Mouse (Mus musculus) megakaryocyte progenitor cell, adult 5-6 weeks (primary cell): ENCODE measurements at regions not wholly inside any gene's neighbourhood (a gene's known extent, or its start where the extent isn't known, plus 50 kb on each side); places are given as distances from the start of the nearest gene placed in this dataset.

ENCODE experiments used
- ATAC-seq: replicated peaks from 2 replicates; pipeline ENCODE4 v1.8.0; 2016; ENCODE audit warnings: mild to moderate bottlenecking, moderate TSS enrichment, inconsistent platforms; ENCODE audit not compliant: poor library complexity

DNA sequence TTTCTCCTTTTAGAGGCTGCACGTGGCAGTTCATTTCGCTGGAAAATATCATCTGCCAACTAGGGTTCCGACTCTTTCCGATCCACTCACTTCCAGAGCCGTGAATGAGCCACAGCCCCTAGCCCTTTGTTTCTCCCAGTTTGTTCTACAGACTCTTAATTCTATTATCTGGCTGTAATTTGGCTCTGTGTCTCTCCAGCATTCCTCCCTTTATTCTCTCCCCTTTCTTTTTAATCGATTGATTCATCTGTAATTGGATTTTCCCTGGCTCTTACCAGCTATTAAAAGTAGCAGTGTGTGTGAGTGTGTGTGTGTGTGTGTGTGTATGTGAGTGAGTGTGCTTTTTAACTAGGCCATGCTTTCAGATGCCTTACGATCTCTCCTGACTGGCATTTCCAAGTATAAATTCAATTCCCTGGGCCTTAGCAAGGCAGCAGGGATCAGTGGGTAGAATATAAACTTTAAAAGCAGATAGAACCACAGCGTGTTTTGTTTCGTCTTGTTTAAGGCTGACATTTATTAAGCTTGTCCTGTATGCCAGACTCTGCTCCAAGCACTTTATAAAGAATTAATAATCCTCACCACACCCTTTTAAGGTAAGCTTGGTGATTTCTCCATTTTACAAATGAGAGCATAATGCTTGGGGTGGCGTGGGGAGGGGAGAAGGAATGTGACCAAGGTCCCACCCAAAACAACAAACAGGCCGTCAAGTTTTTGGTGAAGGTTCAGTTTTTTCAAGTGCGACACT, 144.1 kb upstream of the Cpeb2 start:
- no peak for ATAC-seq

DNA sequence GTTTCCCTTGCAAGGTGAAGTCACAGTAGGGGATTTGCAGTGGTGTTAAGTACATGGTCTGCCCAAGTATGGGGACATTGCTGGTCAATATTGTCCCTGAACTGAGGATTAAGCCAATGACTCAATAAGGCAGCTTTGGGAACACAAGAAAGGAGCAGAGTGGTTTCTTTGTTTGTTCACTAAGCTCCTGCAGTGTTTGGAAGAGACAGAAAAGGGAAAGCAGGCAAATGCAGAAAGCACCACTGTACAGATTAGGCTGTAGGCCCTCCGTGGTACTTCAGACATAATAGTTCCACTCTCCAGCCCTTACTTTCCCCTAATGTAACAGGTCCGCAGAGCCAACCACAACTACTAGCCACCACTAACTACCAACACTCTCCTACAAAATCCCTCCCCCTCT, 143.5 kb upstream of the Cpeb2 start:
- ATAC-seq = no peak

DNA sequence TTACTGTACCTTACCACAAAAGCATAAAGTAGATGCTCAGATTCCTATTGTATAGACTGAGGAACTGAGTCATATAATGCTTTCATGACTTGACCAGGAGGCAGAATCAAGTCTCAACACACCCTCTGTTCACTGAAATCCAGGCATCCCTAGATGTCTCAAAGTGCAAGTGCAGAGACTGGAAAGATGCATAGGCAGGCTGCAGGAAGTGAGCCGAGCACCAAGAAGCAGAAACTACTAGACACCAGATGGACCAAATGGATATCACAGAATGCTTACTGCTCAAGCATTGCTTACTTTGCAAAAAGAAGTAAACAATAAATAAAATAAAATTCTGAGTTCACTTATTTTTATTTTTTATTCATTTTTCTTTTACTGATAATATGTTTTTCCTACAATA, 143.0 kb upstream of the Cpeb2 start:
- ATAC-seq = no peak

DNA sequence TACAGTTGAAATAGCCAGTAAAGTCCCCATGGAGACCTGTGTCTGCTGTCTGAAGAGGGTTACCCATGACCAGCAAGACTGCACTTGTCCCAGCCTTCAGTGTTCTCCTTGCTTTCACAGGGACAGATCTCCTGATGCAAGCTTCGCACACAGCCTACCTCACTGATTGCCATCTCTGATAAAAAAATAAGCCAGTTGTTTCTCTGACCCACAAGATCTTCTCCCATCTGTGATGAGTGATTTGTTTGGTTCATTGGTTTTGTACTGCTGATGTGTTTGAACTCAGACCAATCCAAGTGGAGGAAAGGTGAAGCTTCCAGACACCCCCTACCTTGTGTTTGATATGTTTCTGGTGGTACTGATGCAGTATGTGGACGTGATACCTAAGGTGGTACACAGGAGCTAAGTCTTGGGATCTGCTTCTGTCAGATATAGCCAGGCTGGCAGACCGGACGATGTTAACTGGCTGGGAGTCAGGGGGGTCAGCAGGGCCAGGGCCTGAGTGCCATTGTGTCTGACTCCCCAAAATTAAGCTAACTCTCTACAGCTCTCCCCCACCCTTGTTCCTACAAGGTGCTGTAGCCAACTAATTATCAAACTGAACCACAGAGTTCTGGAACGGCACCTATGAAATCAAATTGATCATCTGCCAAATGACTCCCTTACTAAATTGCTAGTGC, 139.2 kb upstream of the Cpeb2 start:
- no peak; the same call in 1 of the 2 replicates for ATAC-seq

DNA sequence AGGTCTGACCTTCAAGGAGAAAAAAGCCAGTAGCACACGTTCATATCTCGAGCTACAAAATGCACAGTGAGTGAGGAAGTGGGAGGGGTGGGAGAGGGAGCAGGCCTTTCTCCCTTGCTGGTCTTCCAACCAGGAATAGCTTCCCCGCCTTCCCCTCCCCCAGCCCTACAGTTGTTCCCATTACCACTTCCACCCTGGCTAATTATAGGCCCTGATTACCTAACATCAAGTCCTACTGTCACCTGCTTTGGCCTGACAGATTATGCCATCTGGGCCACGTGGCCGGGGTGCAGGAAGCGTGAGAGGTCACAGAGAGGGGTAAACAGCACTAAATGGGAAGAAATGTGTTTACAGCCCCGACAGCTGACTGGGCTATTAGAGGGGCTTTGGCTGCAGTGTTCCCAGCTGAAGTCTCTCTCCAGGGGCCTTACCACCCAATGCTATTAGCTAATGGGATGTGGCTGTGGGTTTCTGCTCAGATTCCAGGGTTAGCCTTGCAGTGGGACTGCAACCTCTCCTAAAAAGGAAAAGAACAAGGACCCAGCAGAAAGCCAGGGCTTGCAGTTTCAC, 138.6 kb upstream of the Cpeb2 start:
- ATAC-seq = peak; percentile 99

DNA sequence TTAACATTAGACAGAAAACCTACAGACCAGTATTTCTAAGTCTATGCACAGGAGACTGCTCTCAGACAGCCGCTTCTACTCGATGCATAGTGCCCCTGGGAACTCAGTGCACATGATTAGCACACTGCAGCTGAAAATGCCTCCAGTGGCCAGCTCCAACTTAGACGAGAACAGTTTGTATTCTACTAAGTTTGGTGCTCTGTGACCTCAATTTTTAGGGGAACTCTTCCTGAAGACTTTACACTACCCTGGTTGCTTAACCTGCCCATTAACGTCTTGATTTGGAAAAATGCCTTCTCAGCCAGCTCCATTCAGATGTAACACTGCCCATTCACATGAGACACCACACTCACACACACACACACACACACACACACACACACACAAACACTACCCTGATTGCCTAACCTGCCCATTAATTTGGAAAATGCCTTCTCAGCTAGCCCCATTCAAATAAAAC, 130.9 kb upstream of the Cpeb2 start:
- peak; percentile 56 for ATAC-seq

DNA sequence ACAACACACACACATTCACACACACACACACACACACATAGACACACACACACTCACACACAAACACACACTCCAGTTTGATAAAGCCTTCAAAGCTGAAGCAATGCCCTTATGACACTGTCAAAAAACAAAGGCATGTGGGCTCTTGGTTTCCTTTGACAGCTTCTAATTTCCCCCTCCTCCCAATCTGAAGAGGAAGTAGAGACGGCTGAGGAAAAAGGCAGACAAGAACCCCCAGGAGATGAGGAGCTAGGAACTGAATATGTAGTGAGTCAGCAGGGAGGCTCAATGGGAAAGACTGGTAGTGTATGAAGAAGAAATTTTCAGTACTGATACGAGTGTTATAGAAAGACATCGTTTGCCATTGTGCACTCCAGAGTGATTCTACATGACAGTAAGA, 130.4 kb upstream of the Cpeb2 start:
- ATAC-seq = peak; percentile 76

DNA sequence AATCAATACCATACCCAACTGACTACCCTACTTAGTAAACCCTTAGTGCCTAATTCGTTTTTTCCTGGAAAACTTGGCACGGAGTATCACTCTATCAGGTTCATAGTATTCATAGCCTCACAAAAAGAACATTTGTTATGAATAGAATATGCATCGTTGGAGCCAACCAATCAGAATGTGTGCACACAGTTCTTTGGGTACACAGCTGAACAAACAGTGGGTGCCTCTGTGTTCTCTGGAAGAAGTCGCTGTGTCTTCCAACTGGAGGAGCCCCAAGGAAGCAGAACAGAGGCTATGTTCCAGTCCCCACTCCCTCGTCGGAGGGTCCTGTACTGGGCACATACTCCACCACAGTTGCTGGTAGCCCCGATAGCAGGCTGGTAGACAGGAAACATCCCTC, 129.2 kb upstream of the Cpeb2 start:
- ATAC-seq = no peak

DNA sequence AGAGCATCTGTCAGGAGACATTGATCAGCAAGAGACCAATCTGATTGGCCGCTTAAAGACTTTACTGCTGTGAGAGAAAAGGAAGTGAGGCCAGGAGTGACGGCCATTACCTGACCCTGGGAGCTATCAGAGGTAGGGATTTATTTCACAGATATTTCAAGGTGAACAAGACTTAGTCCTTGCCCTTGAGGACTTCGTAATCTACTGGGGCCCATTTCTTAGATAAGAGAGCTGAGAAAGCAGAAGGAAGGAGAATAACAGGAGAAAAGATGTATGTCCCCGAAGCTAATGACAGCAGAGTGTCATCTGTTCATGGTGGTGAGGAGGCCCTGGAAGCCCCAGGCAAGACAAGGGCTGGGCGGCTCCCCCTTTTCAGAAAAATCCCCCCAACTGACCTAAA, 127.4 kb upstream of the Cpeb2 start:
- no peak for ATAC-seq

DNA sequence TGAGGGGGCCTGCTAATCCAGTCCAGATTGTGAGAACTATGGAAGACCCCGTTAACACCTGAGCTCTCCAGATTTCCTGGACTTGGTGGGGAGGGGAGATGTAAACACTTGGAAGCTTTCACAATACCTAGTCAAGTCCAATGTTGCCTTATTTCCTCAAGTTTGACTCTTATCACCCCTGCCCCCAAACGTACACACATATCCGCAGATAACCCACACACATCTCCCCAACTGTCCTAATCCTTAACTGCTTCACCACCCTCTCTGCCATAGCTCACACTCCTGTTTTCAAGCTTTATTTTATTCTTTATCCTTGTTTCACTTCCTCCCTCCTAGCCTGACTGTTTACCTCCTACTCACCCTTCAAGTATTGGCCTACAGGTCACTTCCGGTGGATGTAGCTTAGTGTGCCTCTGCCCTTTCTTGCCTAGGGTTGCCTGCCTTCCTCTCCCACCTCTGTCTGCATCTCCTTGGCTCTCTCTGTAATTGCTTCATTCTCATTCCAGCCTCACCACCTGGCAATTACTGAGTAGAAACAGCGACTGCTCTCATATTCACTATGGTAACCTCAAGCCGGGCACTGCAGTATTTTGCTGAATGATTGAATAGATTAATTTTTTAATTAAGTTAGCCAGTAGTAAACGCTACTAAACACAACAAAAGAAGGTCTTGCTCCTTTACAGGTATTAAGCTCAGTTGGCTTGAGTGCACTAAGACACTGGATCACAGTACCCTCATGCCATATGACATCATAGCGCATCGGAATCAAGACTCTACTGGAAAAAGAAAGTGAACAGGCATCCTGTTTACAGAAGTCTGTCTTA, 125.3 kb upstream of the Cpeb2 start:
- ATAC-seq = peak; percentile 47

DNA sequence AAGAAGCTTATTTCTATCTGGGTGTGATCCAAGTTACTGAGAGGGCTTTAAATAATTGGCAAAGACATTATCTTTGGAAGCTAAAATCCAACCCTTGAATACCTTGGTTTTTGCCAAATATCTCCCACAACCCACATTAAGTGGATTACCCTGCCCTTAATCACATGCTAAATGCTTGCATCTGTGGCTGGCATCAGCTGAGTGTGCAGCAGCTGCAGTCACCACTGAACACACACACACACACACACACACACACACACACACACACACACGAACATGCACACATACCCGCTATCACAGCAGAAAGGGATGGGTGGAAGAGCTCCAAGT, 124.7 kb upstream of the Cpeb2 start:
- ATAC-seq = no peak

DNA sequence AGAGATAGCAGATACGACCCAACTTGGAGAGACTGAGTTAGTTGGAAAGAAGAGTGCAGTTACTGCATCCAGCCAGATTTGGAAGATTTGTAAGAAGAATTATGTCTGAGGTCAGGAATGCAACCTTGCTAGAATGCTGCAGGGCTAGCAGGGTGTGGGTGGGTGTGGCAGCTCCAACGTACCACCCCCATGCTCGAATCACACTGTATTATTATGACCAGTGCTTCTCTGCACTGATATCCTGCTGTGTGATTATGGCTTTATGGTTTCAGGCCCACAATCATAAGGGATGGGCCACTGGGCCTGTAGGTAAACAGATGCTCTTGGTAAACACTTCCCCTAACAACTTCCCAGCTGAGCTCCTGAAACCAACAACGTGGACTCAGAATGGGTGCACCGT, 122.8 kb upstream of the Cpeb2 start:
- ATAC-seq = no peak

DNA sequence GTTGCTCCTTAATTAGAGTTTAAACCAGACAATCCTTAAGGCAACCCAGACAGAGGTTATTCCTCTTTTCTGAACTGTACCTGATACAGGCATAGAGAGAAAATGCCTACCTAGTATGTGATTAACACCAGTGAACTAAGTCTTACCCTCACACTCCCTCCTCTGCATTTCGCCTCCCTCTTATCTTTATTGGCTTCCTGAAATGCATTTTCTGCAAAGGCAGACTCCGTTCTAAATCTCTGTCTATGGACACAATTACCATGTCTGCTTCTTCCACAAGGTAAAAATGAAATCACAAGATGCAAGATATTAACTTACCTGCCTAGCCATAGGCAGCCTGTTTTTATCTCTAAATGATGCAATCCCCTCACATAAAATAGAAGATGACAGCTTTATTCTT, 121.2 kb upstream of the Cpeb2 start:
- no peak for ATAC-seq

DNA sequence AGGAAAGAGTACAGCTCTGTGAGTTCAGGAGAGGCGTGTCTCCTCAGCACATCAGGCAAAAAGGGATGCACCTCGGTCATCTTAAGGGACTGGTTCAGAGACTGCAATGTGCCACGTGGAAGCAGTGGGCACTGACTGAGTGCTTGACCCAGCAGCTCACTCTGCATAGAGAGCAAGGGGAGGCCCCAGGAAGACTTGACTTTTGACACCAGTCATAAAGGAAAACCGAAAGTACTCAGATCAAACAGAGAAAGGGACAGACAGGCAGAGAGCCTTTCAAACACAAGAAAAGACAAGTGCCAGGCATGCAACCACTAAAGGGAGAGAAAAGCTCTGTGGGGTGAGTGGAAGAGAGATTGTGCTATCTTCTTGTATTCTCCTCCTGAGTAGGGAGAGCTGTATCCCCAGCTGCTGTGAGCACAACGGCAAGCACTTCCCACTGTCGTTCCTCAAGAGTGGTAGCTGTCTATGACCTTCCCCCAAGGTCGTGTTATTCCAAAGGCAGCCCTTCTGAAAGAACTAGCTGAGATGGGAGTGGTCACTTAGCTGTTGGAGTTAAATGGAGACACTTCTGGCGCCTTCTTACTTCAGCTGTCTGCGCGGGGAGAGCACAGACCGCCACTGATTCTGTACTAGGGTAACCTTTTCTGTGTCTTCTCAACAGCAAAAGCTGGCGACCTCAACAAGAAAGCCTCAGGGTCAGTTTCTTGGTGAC, 119.4 kb upstream of the Cpeb2 start:
- ATAC-seq = no peak

DNA sequence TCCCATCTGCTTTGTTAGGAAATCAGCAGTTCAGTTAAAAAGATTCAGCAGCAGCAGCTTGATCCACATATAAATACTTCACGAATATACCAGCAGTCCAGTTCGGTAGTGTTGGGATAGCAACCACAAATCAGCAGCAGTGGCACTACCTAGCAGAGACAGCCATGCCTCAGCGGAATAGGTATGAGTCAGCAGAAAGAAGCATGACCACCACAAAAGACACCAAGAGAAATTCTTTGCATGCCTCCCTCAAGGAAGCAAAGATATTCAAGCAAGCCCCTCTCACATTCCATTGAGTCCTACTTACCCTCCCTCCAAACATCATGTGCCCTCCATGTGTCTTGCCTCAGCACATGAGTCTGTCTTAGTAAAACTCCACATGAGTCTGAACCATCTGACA, 117.5 kb upstream of the Cpeb2 start:
- ATAC-seq = no peak

DNA sequence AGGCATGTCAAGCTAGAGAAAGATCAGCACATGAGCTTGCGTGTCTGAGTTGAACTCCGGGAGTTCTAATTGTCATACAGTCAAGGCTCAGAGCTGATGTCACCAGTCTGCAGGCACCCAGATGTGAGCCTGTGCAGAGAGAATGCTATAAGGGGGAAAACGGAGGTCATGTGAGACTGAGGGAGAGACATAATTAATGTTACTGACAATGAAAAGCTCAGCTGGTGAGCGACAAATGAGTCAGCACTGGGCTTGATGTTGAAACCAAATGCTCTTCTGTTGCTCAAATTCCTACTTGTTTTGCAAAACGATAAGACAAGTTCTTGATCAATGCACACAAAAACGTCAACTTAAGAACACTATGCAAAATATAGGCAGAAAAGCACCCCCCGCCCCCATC, 116.1 kb upstream of the Cpeb2 start:
- peak; percentile 85 for ATAC-seq

DNA sequence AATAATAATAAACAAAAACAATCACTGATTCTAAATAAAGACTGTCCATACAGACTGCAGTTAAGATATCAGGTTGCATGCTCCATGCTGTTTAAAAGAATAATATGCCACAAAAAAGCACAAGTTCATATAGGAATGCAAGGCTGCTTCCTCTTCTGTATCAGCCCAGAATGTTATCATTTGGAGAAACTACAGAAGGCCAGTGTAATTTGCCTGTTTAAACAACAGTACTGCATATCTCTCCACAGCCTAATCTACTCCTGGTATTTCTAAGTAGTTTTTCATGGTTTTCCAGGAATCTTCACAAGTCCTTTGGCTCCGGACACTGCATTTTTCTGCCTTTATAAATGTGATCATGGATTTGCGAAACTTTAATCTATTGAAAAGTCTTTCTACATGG, 111.9 kb upstream of the Cpeb2 start:
- ATAC-seq = no peak

DNA sequence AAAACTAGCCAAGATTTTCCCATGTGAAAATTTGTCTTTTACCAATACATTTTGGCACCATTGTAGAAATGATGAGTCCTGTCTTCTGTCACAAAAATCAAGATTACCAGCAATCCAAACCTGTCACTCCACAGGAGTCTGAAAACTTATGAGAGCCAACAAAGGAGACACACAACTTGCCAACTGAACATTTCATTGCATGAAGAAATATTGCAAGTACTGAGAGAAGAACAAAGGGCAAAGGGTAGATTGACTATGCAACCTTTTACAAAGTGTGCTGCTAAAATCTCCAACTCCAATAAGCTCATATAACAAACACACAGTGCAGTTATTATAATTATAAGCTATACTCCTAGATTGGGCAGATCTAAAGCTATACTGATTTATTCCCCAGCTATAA, 108.7 kb upstream of the Cpeb2 start:
- ATAC-seq = no peak

DNA sequence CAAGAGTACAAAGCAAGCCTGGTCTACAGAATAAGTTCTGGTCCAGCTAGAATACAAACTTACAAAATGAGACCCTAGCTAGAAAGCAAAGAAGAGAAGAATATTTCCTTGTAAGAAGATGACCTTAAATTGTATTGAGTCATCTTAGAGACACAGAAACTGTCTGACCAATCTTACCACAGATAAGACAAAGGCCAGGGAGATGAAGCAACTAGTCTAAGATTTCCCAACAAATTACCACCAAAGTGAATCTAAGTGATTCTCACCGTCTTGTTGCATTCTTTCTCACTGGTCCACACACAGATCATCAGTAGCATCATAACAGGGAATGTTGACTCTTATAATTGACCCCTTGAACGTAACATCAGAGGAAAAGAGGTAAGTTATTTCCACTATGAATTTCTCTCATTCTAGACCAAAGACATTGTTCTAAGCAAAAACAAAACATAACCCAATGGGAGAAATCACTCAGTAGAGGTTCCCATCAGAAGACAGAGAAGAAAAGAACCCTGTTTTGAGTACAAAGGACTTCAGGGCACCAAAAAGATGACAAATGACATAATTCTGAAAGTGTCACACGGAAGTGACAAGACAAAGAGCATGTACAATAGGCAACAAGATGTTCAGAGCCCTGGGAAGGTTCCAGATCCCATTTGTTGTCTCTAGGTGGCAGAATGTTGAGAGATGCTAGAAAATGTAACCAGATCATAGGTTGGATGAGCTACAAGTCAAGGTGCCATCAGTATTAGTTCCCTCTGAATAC, 107.0 kb upstream of the Cpeb2 start:
- peak; percentile 94 for ATAC-seq

DNA sequence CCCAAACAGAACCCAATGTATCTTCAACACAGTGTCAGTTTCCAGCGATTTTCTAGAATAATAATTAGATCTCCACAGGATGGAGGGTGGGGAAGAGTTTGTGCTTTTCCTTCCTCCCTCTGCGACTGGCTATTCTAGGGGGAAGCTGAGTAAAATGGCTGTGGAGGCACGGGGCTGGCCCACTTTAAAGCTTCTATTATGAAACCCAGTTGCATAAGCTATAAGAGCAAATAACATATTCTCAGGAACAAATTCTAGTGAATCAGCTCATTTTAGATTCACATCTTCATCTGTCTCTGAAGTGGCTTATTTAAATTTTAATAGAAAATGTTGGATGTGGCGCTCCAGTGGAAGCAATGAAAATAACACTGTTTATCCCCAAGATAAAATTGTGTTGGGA, 102.6 kb upstream of the Cpeb2 start:
- 0 out of 2 replicates have a peak, but pooled peaks have one; percentile 47 for ATAC-seq
